Mouse (Mus musculus) stomach, embryonic 16.5 days (tissue): Measurements from ENCODE around the gene Glod5. TPM values are rescaled to one million over a fixed set of nuclear protein-coding genes. Genes with fewer than 3 reads are reported as not detected.

Experiments
- polyA plus RNA-seq: library from polyadenylated mRNA; unstranded; fragments of >200 nt; fragmentation: Nextera tagmentation; extraction: Ambion mirVana; gene quantifications from 2 replicates; pipeline ENCODE4 v1.2.1, GENCODE M21; 2015

Glod5 gene
- polyA plus RNA-seq, 1 experiment from 2014 or later: 1.8 TPM

Other genes with a start within 250 kb of the Glod5 start
- 42.4 and 47.8 TPM in 2 replicates for gene Gripap1, start 228.7 kb downstream of the Glod5 start, polyA plus RNA-seq
- 1.7 and 2.0 TPM in 2 replicates for gene Kcnd1, start 196.2 kb downstream of the Glod5 start, polyA plus RNA-seq
- 25.3 and 28.6 TPM in 2 replicates for gene Otud5, start 177.1 kb downstream of the Glod5 start, polyA plus RNA-seq
- gene Pim2, start 140.2 kb downstream of the Glod5 start, polyA plus RNA-seq: 10.9 and 11.1 TPM in 2 replicates
- gene Slc35a2, start 134.5 kb downstream of the Glod5 start, polyA plus RNA-seq: 45.0 and 47.0 TPM in 2 replicates
- 99.8 and 104 TPM in 2 replicates for gene Pqbp1, start 119.2 kb downstream of the Glod5 start, polyA plus RNA-seq
- gene Timm17b, start 119.1 kb downstream of the Glod5 start, polyA plus RNA-seq: 142 and 143 TPM in 2 replicates
- not detected in 2 replicates for gene Gm10491, start 110.7 kb downstream of the Glod5 start, polyA plus RNA-seq
- gene Gm10490, start 109.0 kb downstream of the Glod5 start, polyA plus RNA-seq: not detected in 2 replicates
- 7.6 and 8.6 TPM in 2 replicates for gene Pcsk1n, start 98.7 kb downstream of the Glod5 start, polyA plus RNA-seq
- gene Eras, start 89.9 kb downstream of the Glod5 start, polyA plus RNA-seq: not detected in 2 replicates
- gene Hdac6, start 70.6 kb downstream of the Glod5 start, polyA plus RNA-seq: 21.4 and 23.3 TPM in 2 replicates
- 5.6 and 6.0 TPM in 2 replicates for gene Gata1, start 40.4 kb downstream of the Glod5 start, polyA plus RNA-seq
- 42.1 and 42.4 TPM in 2 replicates for gene Suv39h1, start 56.3 kb upstream of the Glod5 start, polyA plus RNA-seq
- 0.41 and 0.62 TPM in 2 replicates for gene Was, start 72.0 kb upstream of the Glod5 start, polyA plus RNA-seq
- 31.5 and 35.5 TPM in 2 replicates for gene Wdr13, start 114.4 kb upstream of the Glod5 start, polyA plus RNA-seq
- gene Rbm3, start 127.4 kb upstream of the Glod5 start, polyA plus RNA-seq: 396 and 404 TPM in 2 replicates
- 10.9 and 11.6 TPM in 2 replicates for gene Tbc1d25, start 157.7 kb upstream of the Glod5 start, polyA plus RNA-seq
- gene Ebp, start 175.0 kb upstream of the Glod5 start, polyA plus RNA-seq: 53.3 and 67.0 TPM in 2 replicates
- gene Porcn, start 188.0 kb upstream of the Glod5 start, polyA plus RNA-seq: 13.8 and 15.9 TPM in 2 replicates
- 35.1 and 39.1 TPM in 2 replicates for gene Ftsj1, start 233.9 kb upstream of the Glod5 start, polyA plus RNA-seq